Mouse (Mus musculus): ENCODE measurements at regions not wholly inside any gene's neighbourhood (a gene's known extent, or its start where the extent isn't known, plus 50 kb on each side); places are given as distances from the start of the nearest gene placed in this dataset.
A peak's percentile ranks its signal among the peaks of the same experiment; 100 is the strongest.

- DNase-seq = no peak
These were observed 359.3 kb downstream of the Cenpc1 start for GRCm38 (mm10) chr5:85706084-85706483.

GRCm38 (mm10) chr5:85677872-85678271 is 387.5 kb downstream of the Cenpc1 start:
- no peak for DNase-seq

GRCm38 (mm10) chr5:85671121-85671520 is 394.3 kb downstream of the Cenpc1 start:
- DNase-seq = no peak

GRCm38 (mm10) chr5:85661487-85661886 is 403.9 kb downstream of the Cenpc1 start:
- DNase-seq = no peak

- DNase-seq = no peak
These were observed 444.3 kb downstream of the Cenpc1 start for GRCm38 (mm10) chr5:85621078-85621477.

- no peak for DNase-seq
These were observed 450.6 kb downstream of the Cenpc1 start for GRCm38 (mm10) chr5:85614783-85615182.

- DNase-seq = peak; percentile 58
These were observed 452.8 kb downstream of the Cenpc1 start for GRCm38 (mm10) chr5:85612606-85613005.

GRCm38 (mm10) chr5:85609104-85609503 is 456.3 kb downstream of the Cenpc1 start:
- no peak for DNase-seq

- no peak for DNase-seq
These were observed 467.2 kb downstream of the Cenpc1 start for GRCm38 (mm10) chr5:85598164-85598563.

- no peak for DNase-seq
These were observed 470.3 kb downstream of the Cenpc1 start for GRCm38 (mm10) chr5:85595082-85595447.

GRCm38 (mm10) chr5:85594413-85595081 is 470.8 kb downstream of the Cenpc1 start:
- DNase-seq = no peak

GRCm38 (mm10) chr5:85592236-85592635 is 473.1 kb downstream of the Cenpc1 start:
- DNase-seq = no peak

GRCm38 (mm10) chr5:85586727-85587126 is 478.7 kb downstream of the Cenpc1 start:
- peak; percentile 14 for DNase-seq

GRCm38 (mm10) chr5:85572531-85572930 is 492.9 kb downstream of the Cenpc1 start:
- no peak for DNase-seq

- DNase-seq = no peak
These were observed 493.4 kb downstream of the Cenpc1 start for GRCm38 (mm10) chr5:85571967-85572366.

- no peak for DNase-seq
These were observed 494.0 kb downstream of the Cenpc1 start for GRCm38 (mm10) chr5:85571381-85571780.

GRCm38 (mm10) chr5:85536329-85536728 is 529.1 kb downstream of the Cenpc1 start:
- DNase-seq = no peak

GRCm38 (mm10) chr5:85525385-85526194 is 539.8 kb downstream of the Cenpc1 start:
- no peak for DNase-seq

- no peak for DNase-seq
These were observed 560.1 kb downstream of the Cenpc1 start for GRCm38 (mm10) chr5:85505244-85505643.

- no peak for DNase-seq
These were observed 568.1 kb downstream of the Cenpc1 start for GRCm38 (mm10) chr5:85497261-85497660.

- DNase-seq = no peak
These were observed 579.6 kb downstream of the Cenpc1 start for GRCm38 (mm10) chr5:85485733-85486322.

- DNase-seq = no peak
These were observed 580.2 kb downstream of the Cenpc1 start for GRCm38 (mm10) chr5:85485157-85485556.

- DNase-seq = no peak
These were observed 597.6 kb downstream of the Cenpc1 start for GRCm38 (mm10) chr5:85467811-85468210.

- no peak for DNase-seq
These were observed 598.2 kb downstream of the Cenpc1 start for GRCm38 (mm10) chr5:85467151-85467550.

All from lung, postnatal 36 days (tissue).